Mouse (Mus musculus) stomach, postnatal 0 days (tissue): ENCODE measurements at regions not wholly inside any gene's neighbourhood (a gene's known extent, or its start where the extent isn't known, plus 50 kb on each side); places are given as distances from the start of the nearest gene placed in this dataset.

Experiments used
- CTCF ChIP-seq: IDR thresholded peaks from 2 replicates; pipeline ENCODE4 v1.5.1; 2016; ENCODE audit warnings: antibody characterized with exemption, low read depth, mild to moderate bottlenecking, moderate library complexity
- EP300 ChIP-seq: optimal IDR thresholded peaks from 2 replicates; pipeline ENCODE3; 2016; ENCODE audit warnings: antibody characterized with exemption

GRCm38 (mm10) chr14:17409497-17409896, 250.6 kb upstream of the Thrb start:
- no peak for TF ChIP-seq CTCF
- no peak for TF ChIP-seq EP300
